ENCODE assay signal across 16 mouse cellular contexts in the genomic region with DNA sequence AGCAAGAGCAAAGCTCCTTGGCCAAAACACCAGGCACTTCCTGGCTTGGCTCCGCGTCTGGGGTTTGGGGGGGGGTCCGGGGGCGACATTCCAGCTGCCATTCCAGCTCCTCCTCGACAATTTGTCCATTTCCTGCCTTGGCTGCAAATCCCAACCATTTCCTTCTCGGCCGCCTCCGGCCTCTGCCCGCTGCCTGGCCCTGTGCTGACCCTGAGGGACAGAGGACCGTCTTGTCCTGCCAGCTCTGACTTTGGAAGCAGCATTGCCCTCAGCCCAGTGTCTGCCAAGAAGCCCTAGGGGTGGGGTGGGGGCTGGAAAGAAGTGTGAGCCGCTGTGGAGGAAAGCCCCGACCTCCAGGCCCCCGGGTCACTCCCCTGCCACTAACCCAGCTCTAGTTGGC. TPM values are rescaled to one million over a fixed set of nuclear protein-coding genes. Genes with fewer than 3 reads are reported as not detected.
A peak's percentile ranks its signal among the peaks of the same experiment; 100 is the strongest.
DNase-seq lines count a peak whose midpoint lies in the region; ATAC-seq lines count a peak whose summit lies in the region.
"Had no signal": no experiment of that assay in that cellular context is flagged by ENCODE, and none has a peak within 500 bp of the region (broad histone marks: within the 10 kb centered on the region; RNA-seq: fewer than 3 reads in every experiment).

No protein-coding gene starts in this region.

- no peaks in the 10 kb centered on the region for H3K9me3 ChIP-seq in heart, embryonic 10.5 days
- H3K9me3 ChIP-seq in midbrain, embryonic 11.5 days (ENCODE audit: control insufficient read depth, low read length) = no peaks in the 10 kb centered on the region
- H3K9me3 ChIP-seq: embryonic facial prominence, embryonic 15.5 days; hindbrain, embryonic 12.5 days; liver, embryonic 12.5 days; midbrain, embryonic 12.5 days had no signal

- H3K4me1 ChIP-seq in heart, embryonic 10.5 days = peaks cover 58% of the 10 kb centered on the region
- H3K4me1 ChIP-seq in midbrain, embryonic 11.5 days (ENCODE audit: control insufficient read depth, insufficient read depth, low read length) = peaks cover 5% of the 10 kb centered on the region; the same call in 1 of the 2 replicates

- no peaks in the 10 kb centered on the region for H3K36me3 ChIP-seq in heart, embryonic 10.5 days
- no peaks in the 10 kb centered on the region for H3K36me3 ChIP-seq in midbrain, embryonic 11.5 days (ENCODE audit: control insufficient read depth, insufficient read depth, low read length)
- H3K36me3 ChIP-seq: embryonic facial prominence, embryonic 15.5 days; hindbrain, embryonic 12.5 days; liver, embryonic 12.5 days; midbrain, embryonic 12.5 days had no signal

- no peak for ATAC-seq in midbrain, embryonic 11.5 days (ENCODE audit: low FRiP score)
- ATAC-seq: forebrain, postnatal 0 days; liver, embryonic 12.5 days; Patski had no signal

- no peak for DNase-seq in heart, embryonic 10.5 days (ENCODE audit: low spot score)
- no peak for DNase-seq in heart, postnatal 36 days
- peak; percentile 33 for DNase-seq in adrenal gland, adult 8-10 months
- peak; percentile 40 to 49 for DNase-seq in kidney, adult 8-10 months
- peak; percentile 71 for DNase-seq in lung, postnatal 10 days
- DNase-seq in B cell, adult 2 months = no peak
- no peak for DNase-seq in spleen, adult 12 weeks (ENCODE audit: low spot score)
- DNase-seq in midbrain, embryonic 11.5 days (ENCODE audit: low spot score, missing footprints) = no peak
- DNase-seq: forebrain, postnatal 0 days; heart, adult 2 months; right cerebral cortex, adult 18-20 months had no signal

- peaks cover 6% of the 10 kb centered on the region; the same call in 1 of the 2 replicates for H3K27me3 ChIP-seq in heart, embryonic 10.5 days (ENCODE audit: insufficient read depth, poor library complexity, severe bottlenecking)
- H3K27me3 ChIP-seq in midbrain, embryonic 11.5 days (ENCODE audit: control insufficient read depth, insufficient read depth, low read length) = no peaks in the 10 kb centered on the region
- H3K27me3 ChIP-seq: liver, embryonic 12.5 days; midbrain, embryonic 12.5 days; Patski had no signal

- intact Hi-C loops in heart, postnatal 36 days (cut with DNase I) = no loop called here

- H3K27ac ChIP-seq in heart, embryonic 10.5 days = peak overlapping the region; percentile 69
- no peak overlapping the region for H3K27ac ChIP-seq in midbrain, embryonic 11.5 days (ENCODE audit: low read depth, low read length)
- H3K27ac ChIP-seq: embryonic facial prominence, embryonic 15.5 days; heart, adult 2 months; hindbrain, embryonic 12.5 days; liver, embryonic 12.5 days; midbrain, embryonic 12.5 days had no signal

- no peak overlapping the region for H3K4me2 ChIP-seq in midbrain, embryonic 11.5 days
- H3K4me2 ChIP-seq: embryonic facial prominence, embryonic 15.5 days; hindbrain, embryonic 12.5 days; liver, embryonic 12.5 days; midbrain, embryonic 12.5 days had no signal

- no peak overlapping the region for H3K4me3 ChIP-seq in heart, embryonic 10.5 days
- H3K4me3 ChIP-seq in midbrain, embryonic 11.5 days (ENCODE audit: low read depth, low read length) = no peak overlapping the region
- H3K4me3 ChIP-seq: embryonic facial prominence, embryonic 15.5 days; heart, adult 2 months; hindbrain, embryonic 12.5 days; liver, embryonic 12.5 days; midbrain, embryonic 12.5 days had no signal

- WGBS in heart, embryonic 10.5 days = 51% methylated on average over 13 of the region's 13 CpGs
- 69% methylated on average over 13 of the region's 13 CpGs for WGBS in midbrain, embryonic 11.5 days

- no peak overlapping the region for H3K9ac ChIP-seq in midbrain, embryonic 11.5 days (ENCODE audit: low read length)
- H3K9ac ChIP-seq: embryonic facial prominence, embryonic 15.5 days; forebrain, postnatal 0 days; hindbrain, embryonic 12.5 days; liver, embryonic 12.5 days; midbrain, embryonic 12.5 days had no signal

RNA-seq across cellular contexts. Expression of a gene that starts 44.2 kb away (rescaled TPM):
- 22.5 and 23.6 TPM in 2 replicates for polyA plus RNA-seq in heart, embryonic 10.5 days (2016; fragmentation: Nextera tagmentation; extraction: Ambion mirVana)
- 10 to 100 TPM; 18.6 to 24.6 TPM for total RNA-seq in heart, postnatal 36 days (2021)
- 10 to 100 TPM; 25.6 to 51.6 (median 36.7) TPM for total RNA-seq in adrenal gland, adult 8-10 months (2022)
- 3.3 and 3.9 TPM in 2 replicates for polyA plus RNA-seq in midbrain, embryonic 11.5 days (2014; fragmentation: Nextera tagmentation; extraction: Ambion mirVana)

Comparison
In these comparisons a context has a peak if more than half of its experiments do, and no peak if none do; other contexts are left out.
1. DNase-seq: peak in adrenal gland, adult 8-10 months (single experiment), kidney, adult 8-10 months (2 of 2) and lung, postnatal 10 days (single experiment); none in heart, embryonic 10.5 days (single experiment), heart, postnatal 36 days (0 of 2), B cell, adult 2 months (0 of 2), spleen, adult 12 weeks (single experiment) and midbrain, embryonic 11.5 days (single experiment).